Mouse (Mus musculus): ENCODE results near the gene Bud31.
"Not testable (repeated sequence)": the region's sequence is repeated elsewhere in the genome, so short reads cannot be mapped to it uniquely, and the experiment has no call there.

Gene Bud31

DNA sequence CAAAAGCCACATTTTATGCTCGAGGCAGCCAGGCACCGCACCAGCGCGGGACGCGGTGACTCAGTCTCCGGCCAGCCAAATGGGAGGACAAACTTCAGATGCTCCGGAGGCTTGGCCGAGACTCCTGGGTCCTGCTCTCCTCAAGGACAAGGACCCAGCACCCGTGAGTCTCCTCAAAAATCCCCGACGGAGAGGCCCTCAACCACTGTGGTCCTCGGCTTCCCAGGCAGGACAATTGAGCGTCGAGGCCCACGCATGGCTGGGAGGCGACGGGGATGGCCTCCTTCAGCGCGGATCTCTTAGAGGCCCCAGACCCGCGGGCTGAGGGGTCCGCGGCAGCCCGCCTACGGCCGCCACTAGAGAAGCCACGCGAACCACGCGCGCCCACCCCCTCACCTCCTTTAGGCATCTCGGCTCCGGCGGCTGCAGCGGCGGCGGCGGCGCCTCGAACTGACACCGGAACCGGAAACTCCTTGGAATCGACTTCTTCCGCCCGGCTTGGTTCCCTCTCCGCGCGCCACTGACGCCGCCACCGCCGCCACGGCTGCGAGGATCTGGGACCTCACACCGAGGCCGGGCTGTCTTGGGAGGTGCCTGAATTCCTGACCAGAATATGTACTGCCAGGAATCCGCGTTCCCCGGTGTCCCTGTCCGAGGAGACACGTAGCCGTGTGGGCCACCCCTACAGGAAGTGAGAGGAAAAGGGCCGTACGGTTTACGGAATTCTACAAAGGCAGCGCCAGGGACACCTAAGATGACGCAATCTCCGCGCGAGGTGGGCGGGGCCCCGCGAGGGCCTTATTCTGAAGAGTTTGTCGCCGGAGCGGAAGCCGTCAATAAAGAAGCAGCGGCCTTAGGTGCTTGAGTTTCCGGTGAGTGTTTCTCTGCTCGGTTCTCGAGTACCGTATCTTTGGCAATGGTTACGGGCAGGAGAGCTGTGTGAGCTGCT, at the start of gene Bud31, which contains the start of gene Pdap1:
Gene Bud31 (plus strand): TSS at position 792 of the 949 bp plus-strand sequence.
Gene Pdap1 (minus strand): TSS at position 668 of the 949 bp plus-strand sequence.
- DNase-seq: peak; percentile 93

DNA sequence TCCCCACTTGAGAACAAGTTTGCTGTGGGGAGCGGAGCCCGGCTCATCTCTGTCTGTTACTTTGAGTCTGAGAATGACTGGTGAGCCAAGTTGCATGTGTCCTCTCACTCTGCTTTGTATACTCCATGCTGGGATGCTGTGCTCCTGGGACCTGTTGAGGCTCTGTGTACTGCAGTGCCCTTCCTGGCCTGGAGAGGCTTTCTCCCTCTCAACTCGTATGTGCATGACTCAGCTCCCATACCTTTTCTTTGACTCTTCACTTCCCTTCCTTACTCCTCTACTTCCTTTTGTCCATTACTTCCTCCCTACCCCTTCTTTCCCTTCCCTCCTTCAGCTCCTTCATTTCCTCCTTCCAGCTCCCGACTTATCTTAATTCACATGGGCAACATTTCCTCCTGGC, 44.0 kb upstream of the Bud31 start:
- no peak for DNase-seq

DNA sequence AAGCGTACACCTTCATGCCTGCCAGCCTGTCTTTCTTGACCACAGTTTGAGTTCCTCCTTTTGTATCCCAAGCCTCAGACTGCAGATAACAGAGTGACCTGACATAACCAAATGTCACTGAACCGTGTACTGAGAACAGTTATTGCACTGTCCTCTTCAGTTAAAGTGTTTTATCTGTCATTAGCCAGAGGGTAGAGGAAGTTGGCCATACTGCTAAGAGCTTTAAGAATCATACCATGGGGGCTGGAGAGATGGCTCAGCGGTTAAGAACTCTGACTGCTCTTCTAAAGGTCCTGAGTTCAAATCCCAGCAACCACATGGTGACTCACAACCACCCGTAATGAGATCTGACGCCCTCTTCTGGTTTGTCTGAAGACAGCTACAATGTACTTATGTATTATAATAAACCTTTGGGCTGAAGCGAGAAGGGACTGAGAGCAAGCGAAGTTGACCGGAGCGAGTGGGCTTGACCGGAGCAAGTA, 41.8 kb upstream of the Bud31 start:
- no peak for DNase-seq

DNA sequence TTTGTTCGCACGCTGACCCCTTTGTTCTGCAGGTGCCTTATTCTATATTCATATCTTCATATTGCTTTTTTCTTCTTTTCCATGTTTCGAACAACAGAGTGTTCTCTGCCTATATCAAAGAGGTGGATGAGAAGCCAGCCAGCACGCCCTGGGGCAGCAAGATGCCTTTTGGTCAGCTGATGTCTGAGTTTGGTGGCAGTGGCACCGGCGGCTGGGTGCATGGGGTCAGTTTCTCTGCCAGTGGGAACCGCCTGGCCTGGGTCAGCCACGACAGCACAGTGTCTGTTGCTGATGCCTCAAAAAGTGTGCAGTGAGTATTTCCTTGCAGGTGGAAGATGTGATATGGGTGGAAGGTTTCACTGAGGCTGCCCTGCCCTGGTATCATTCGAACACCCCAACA, 39.2 kb upstream of the Bud31 start:
- DNase-seq: no peak

DNA sequence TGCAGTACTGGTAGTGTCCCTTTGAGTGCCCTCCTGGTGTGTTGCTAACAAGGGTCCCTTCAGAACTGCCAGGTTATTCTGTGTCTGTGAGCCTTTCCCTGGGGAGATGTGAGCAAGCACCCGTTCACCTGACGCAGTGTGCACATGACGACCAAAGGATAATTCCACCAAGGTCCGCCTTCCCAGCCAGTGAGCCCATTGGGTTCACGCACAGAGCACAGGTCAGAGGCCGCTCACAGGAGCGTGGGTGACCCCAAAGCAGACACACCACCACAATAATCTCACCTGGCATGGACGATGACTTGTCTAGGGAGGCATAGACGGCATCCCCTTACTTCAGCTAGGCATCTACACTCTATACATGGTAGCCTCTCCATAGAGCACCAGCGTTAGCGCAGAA, 38.7 kb upstream of the Bud31 start:
- not testable (repeated sequence) for DNase-seq

DNA sequence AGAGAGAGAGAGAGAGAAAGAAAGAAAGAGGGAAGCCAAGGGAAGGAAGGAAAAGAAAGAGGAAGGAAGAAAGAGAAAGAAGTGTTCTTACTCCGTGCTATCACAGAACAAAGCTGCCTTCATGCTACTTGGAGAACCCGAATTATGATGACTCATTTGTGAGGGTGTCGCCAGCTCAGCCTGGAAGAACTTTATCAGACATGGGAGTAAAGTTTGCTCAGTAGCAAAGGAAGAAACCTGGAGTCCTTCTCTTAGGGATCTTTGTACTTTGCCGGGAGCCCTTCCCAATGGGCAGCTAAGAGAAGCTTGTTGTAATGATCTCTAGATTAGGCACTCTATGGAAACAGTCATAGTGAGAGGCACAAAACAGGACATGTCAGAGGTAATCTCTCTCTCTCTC, 37.5 kb upstream of the Bud31 start:
- DNase-seq: no peak

DNA sequence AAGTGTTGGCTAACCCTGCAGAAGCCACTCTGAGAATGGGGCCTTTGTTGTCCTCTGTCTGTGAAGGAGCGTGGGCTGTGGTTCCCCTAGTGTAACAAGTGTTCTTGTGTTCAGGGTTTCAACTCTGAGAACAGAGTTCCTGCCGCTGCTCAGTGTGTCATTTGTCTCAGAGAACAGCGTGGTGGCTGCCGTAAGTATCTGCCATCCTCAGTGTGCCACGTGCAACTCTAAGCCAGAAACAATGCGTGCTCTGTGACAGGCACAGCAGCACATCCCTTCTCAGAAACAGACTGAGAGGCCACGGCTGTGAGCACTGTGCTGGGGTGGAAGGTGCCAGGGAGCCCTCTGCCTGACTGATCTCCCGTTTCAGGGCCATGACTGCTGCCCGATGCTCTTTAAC, 35.8 kb upstream of the Bud31 start:
- no peak for DNase-seq

DNA sequence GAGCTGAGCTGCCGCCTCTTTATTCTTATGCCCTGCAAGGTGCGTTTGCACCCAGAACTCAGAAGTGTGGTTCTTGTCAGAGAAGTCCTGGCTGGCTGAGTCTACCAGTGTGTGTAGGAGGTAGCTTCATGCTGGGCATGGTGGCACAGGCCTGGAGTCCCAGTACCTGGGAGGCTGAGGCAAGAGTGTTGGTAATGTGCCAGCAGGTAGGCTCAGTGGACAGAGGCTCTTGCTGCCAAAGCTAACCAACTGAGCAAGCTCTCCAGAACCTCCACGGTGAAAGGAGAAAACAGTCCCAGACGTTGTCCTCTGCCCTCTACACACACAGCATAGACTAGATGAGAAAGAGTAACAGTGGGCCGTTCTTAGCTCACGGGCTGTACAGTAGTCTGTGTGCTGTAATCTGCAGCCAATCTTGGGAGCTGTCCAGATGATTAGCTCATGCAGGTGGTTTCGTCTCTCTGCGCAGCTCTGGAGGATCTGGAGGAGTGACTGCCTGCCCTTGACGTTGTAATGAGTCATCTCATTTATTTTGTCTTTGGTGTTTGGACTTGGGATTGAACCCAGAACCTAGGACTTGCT, 34.4 kb upstream of the Bud31 start:
- DNase-seq: no peak

DNA sequence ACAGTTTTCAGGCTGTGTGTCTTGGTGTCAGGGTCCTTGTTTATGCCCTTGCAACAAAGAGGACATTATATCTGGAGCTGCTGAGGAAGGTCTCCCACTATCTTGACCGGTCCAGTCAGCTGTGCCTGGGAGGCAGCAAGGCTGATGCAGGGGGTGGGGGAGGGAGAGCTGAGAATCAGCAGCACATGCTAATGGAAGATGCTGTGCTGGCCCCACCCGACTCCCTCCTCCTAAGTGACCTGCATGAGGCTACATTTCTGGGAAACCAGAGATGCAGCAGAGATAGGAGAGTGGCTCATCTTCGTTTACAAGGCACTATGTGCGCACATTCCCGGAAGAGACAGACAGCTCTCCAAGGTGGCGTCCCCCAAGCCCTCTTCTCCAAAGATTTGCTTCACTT, 29.8 kb upstream of the Bud31 start:
- DNase-seq: no peak

DNA sequence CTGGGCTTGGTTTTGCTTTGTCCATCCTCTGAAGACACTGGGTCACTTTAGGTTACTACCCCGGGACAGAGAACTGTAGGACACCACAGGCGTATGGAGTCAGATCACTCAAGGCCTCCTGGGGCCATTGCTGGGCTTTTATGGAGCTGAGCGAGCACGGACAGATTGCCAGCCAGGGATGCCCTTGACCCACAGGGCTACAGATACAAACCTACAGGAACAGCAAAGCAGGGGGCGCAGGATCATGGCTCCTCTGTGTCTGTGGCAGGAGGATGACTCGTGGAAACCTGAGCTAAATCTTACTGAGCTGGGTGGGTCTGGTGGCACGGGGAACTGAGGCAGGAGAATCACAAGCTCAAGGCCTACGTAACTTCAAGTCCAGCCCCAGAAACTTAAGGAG, 27.6 kb upstream of the Bud31 start:
- no peak for DNase-seq

DNA sequence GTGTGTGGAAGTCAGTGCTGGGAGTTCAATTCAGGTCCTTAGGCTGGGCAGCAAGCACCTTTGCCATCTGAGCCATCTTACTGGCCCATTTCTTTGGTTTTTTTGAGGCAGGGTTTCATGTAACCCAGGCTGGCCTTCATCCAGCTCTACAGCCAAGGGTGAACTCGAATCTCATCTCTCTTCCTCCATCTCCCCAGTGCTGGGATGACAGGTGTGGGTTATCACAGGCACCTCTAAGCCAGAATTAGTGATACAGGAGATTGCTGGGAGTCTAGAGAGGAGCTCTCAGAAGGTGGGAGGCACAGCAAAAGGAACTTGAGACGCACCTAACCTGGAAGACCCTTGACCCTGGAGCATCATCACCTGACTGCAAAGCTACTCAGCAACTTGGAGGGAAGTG, 26.7 kb upstream of the Bud31 start:
- DNase-seq: no peak

DNA sequence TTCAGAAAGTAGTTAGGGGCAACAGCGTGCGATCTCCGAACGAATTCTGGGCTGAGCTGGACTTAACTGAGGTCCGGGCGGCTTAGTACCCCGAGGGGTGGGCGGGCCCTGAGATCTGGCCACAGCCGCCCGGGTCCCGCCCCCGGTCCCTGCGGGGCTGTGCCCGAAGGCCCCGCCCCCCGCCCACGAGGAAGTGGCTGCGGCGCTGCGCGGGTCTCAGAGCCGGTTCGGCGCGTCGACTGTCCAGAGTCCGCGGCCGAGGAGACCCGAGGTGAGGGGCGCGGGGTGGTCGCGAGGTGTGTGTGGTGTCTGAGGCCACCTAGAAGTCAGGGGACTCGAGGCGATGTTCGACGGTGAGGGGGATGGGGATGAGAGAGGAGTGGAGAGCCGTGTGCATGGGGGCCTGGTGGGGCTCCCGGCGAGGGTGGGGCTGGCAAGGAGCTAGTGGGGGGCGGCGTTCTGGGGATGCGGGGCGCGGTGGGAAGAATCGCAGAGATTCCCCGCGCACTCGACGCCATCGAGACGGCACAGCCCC, 26.0 kb upstream of the Bud31 start, which contains the start of gene Arpc1b:
Gene Arpc1b (plus strand): TSS at position 145 of the 535 bp plus-strand sequence.
- peak; percentile 58 for DNase-seq

DNA sequence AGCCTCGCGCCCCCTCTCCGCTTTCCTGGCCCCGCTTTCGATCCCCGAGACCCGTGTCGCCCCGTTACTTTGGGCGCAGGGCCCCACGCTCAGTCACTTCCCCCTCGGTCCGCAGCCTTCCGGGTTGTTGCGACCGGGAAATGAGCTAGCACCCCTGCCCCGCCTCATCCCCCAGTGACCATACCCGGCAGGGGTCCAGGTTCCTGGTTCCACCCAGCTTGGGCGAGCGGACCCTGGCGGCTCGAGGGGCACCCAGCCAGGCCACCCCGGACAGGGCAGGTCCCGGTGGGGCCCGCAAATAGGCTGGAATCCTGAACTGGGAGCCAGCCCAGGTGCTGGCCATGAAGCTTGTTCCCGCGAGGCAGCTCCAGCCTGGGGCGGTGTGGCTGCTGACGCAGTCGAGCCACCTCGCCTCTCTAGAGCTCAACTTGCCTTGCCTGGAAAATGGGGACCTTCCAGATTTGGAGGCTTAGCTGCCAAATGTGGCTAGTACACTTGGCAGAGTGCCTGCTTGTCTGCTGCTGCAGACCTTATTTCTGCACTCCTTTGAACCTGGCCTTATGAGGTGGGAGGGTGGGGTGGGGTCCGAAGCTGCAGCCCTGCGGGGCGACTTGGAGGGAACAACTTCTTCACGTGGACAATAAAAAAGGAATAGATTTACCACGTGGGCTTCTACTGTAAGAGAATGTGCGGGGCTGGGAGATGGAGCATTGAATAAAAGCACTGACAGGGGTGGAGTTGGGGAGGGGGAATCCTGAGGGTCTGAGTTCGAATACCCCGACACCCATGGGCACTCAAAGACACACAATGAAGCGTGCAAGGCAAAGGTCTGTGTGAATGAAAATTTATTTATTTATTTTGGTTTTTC, 25.3 kb upstream of the Bud31 start:
- DNase-seq: peak; percentile 41

DNA sequence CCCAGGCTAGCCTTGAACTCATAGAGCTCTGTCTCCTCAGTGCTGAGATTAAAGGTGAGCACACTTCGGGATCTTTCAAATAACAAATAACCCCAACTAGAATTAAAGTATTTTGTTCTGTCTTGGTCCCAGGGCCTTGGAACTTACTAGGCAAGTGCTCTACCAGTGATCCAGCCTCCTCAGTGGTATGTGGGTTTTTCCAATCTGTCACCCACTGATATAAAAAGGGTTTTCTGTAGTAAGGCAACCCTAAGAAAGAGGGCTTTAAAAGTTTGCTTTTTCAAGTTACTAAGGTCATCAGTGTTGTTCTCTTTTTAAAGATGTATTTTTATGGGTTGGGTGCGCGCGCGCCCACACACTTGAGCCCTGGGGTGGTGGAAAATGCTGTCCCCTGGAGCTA, 24.4 kb upstream of the Bud31 start:
- no peak for DNase-seq

DNA sequence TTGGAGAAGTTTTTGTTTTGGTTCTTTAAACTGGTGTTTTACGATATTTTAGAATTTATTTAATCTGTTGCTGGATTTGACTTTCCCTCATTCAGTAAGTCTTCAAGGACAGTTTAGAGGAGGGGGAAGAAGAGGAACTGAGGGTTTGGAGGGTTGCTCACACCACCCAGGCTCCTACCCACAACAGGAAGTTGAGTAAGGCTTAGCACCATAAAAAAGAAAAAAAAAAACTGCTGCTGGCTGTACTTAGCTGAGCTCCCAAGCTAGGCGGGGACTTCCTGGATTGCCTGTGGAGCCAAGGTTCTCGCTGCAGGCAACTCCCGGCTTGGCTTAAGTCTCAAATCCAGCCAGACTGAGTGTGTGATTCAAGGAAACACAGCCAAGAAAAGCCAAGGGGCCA, 23.8 kb upstream of the Bud31 start:
- DNase-seq: peak; percentile 81

DNA sequence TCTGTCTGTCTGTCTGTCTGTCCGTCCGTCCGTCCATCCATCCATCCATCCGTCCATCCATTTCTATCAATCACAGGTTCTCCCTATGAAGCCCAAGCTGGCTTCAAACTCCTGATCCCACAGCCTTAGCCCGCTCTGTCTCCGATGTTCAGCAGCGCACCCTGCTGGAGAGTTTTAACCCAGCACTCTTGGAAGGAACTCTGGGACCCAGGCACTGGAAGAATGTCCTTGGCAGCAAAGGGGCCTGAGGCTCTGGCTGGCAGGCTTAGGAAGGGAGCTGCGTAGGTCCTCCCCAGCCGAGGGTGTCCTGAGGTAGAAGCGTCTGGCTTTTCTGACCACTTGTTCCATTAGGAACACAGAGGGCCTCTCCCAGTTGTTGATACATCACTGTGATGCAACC, 23.2 kb upstream of the Bud31 start:
- DNase-seq: peak; percentile 44

DNA sequence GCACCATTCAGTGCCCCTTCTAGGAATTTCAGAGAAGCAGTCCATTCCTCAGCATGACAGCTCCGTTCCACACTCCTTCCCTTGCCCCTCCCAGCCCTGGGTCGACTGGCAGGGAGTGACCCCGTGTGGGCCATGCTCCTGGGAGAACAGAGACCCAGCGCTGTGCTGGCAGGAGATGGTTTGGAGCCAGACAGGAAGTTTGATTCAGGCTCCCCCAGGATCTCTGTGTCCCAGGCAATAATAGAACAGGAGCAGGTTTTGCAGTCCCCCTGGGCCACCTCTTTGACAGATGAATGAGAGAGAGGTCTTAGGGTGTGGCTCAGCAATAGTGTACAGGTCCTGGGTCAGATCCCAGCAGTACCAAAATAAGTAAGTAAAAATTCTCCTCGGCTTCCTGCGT, 22.2 kb upstream of the Bud31 start:
- DNase-seq: no peak

DNA sequence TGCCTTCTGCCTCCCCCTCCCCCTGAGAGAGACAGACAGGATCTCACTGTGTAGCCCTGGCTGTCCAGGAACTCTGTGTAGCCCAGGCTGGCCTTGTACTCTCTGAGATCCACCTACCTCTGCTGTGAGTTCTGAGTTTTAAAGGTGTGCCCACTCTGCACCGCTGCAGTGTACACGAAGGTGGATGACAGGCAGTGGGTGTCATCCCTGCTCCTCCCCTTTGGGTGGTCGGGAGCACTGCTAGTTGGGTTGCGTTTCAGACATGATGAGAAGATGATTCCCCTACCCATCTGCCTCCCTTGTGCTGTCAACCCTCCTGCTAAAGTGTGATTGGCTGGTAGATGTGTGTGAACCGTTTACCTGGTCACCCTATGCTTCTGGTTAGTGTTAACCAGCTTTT, 21.7 kb upstream of the Bud31 start:
- DNase-seq: no peak

DNA sequence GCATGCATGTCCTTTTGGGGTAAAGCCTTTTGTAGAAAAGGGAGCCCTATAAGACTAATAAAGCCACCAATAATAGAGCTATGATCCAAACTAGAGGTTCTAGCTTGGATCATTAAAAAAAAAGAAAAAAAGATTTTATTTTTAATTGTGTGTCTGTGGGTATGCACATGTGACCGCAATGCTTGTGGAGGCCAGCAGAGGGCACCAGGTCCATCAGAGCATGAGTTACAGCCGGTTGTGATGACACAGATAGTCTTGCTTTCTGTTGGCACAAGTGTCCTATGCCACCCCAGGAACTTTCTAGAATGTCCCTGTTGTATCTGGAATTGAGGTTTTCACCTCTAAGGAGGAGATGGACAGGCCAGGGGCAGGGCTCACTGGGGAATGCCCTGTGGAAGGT, 20.8 kb upstream of the Bud31 start:
- DNase-seq: no peak

DNA sequence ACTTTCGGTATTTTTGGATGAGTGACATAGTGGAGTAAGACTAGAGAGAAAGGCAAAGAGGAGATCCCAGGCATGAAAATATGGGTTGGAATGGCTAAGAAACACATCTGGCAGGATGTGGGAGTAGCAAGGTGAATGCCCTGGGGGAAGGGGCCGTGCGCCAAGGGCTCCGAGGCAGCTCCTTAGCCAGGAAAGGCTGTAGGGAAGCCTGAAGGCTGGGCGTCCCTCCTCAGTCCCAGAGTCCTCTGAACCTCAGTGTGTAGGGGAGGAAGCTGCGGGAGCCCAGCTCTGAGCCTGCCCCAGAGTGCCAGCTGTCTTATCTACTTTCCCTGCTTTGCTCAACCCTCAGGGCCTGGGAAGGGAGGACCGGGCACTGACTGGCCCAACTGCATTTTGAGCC, 19.2 kb upstream of the Bud31 start:
- DNase-seq: no peak

DNA sequence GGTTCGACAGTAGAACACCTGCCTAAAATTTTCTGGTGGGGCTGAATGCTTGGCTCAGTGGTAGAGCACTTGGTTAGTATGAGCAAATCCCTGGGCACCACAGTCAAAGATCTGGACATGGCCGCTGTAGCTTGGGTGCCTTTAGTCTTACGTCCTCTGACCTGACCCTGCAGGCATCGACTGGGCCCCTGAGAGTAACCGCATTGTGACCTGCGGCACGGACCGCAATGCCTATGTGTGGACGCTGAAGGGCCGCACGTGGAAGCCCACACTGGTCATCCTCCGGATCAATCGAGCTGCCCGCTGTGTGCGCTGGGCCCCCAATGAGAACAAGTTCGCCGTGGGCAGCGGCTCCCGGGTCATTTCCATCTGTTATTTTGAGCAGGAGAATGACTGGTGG, 16.8 kb upstream of the Bud31 start:
- DNase-seq: no peak

DNA sequence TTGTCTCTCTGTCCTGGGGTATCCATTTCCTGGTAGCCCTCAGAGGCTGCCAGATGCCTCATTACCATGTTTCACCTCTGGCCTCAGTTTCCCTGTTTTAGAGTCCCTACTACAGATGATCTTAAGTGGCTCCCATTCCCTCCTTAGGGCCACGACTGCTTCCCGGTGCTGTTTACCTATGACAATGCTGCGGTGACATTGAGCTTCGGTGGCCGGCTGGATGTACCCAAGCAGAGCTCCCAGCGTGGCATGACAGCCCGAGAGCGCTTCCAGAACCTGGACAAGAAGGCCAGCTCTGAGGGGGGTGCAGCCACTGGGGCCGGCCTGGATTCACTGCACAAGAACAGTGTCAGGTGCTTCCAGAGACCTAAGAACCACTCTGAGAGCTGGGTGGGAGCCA, 13.6 kb upstream of the Bud31 start:
- DNase-seq: no peak

DNA sequence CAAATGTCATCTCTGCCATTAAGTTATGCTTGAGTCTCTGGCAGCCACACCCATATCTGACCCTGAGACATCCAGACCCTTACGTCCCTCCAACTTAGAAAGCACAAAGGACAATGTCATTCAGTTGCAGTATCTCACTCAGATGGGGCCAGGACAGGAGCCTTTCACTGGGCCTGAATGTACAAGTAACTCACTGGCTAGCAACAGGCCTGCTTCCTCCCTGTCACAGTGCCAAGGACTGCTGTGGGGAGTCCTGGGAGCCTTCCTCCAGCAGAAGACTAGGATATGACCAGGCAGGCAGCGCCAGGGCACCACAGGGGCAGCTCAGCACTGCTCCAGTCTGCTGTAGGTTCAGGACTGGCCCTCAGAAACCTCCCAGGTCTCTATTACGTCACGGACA, 11.0 kb upstream of the Bud31 start:
- no peak for DNase-seq

Measured in kidney, adult 11 months (tissue).